Mouse (Mus musculus): ENCODE results near the gene Usp34.
"Not testable (repeated sequence)": the region's sequence is repeated elsewhere in the genome, so short reads cannot be mapped to it uniquely, and the experiment has no call there.

Gene Usp34

DNA sequence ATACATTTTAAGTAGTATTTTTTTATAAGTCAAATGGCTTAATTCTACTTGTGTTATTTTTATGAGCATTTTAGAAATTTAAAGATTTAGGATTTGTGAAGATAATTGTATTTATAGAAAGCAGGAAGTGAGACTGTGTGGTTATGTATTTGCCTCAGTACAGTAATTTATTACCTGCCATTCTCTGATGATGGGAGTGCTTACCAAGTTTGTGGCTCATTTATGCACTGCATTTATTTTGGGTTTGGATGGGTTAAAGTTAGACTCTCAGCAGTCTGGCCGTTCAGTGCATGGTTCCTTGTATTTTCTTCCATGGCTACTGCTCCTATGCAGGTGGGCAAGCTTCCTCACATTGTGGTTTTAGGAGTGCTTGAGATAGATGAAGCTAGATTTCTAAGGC lies 28.5 kb downstream of the Usp34 start:
- in situ Hi-C loops (cut with MboI; ENCODE audit: low sequenced_read_pairs) = no loop called here

DNA sequence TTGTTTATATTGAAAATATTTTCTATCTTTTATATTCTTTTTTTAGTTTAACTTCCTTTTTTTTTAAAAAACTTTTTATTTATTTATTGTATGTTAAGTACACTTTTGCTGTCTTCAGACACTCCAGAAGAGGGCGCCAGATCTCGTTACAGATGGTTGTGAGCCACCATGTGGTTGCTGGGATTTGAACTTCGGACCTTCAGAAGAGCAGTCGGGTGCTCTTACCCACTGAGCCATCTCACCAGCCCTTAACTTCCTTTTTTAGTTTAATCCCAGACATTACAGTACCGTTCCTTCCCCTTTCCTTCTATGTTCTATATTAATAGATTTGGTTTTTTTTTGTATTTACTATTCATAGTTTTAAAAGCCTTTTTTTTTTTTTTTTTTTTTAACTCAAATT lies 50.5 kb downstream of the Usp34 start:
- in situ Hi-C loops (cut with MboI; ENCODE audit: low sequenced_read_pairs) = not testable (repeated sequence)

DNA sequence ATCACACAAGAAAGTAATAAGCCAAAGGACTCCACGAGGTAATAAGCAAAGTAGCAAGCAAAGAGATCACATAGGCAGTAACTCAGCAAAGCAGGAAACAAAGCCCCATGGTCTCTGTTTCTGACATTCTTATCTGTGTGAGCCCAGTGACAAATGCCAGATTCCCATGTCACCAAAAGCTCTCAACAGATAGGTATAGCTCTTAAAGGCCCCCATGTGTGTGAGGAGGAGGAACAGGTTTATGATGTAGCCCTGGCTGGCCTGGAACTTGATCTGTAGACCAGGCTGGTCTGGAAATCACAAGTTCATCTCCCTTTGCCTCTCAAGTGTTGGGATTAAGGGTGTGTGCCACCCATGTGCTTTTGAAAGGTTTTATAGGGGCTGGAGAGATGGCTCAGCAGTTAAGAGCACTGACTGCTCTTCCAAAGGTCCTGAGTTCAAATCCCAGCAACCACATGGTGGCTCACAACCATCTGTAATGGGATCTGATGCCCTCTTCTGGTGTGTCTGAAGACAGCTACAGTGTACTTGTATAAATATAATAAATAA lies 53.1 kb downstream of the Usp34 start:
- in situ Hi-C loops (cut with MboI; ENCODE audit: low sequenced_read_pairs) = not testable (repeated sequence)

DNA sequence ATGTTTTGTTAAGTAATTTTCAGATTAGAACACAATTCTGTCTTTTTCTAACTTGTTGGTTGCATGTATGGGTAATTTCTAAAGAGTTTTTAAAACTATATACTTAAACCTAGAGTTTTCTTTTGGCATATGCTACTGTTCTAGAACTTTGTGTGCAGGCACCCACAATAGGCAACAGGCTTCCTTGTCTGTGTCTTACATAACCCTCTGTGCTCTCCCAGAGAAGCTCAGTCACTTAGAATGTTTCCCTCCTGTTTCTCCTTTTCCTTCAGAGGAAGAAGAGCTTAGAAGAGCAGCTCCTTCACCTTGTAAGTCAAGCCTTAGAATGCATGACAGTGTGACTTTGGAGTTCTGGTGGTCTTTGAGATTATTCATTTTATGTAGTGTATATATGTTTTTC lies 55.6 kb downstream of the Usp34 start:
- in situ Hi-C loops (cut with MboI; ENCODE audit: low sequenced_read_pairs) = no loop called here

DNA sequence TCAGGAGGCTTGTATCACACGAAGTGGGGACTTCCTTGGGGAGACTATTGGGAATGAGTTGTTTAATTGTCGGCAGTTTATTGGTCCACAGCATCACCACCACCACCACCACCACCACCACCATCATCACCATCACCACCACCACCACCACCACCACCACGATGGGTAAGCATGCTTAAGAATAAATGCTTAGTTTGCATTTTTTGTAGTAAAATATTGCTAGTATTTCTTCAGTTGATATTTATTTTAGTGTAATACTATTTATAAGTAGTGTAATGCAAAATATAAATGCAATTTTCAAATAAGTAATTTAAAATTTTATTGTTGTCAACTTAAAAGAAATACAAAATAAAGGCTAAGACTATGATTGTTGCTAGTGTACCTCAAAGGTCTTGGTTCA lies 57.7 kb downstream of the Usp34 start:
- in situ Hi-C loops (cut with MboI; ENCODE audit: low sequenced_read_pairs) = no loop called here

DNA sequence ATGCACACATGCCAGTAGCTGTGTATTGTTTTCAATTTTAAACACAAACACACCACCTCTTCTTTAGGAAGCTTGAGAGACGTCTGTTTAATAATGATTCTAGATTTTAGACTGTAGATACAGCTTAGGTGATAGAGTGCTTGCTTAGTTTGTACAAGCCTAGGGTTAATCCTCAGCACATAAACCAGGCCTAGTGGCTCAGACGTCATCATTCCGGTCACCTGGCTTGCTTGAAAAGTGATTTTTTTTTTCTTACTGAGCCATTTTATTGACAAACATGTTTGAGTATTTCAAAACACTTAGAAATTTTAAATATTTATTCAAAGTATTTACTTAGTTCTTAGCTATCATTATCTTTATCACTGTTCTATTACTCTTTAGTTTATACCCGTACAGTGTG lies 65.3 kb downstream of the Usp34 start:
- in situ Hi-C loops (cut with MboI; ENCODE audit: low sequenced_read_pairs) = no loop called here

DNA sequence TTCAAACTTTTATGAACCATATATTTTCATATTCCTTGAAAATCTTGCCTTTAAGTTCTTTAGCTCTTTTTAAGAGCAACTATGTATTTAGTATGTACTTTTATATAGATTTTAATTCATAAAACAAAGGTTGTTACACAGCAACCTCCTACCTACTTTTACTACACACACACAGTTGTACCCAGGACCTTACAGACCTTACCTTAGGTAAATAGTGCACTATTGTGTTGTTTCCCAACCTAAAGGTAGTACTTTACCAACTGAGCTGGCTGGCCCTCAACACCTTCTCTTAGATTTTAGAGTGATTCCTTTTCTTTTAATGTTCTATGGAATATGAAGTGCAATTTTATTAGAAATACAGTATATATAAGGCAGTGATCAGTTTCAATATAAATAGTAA lies 65.8 kb downstream of the Usp34 start:
- in situ Hi-C loops (cut with MboI; ENCODE audit: low sequenced_read_pairs) = no loop called here

DNA sequence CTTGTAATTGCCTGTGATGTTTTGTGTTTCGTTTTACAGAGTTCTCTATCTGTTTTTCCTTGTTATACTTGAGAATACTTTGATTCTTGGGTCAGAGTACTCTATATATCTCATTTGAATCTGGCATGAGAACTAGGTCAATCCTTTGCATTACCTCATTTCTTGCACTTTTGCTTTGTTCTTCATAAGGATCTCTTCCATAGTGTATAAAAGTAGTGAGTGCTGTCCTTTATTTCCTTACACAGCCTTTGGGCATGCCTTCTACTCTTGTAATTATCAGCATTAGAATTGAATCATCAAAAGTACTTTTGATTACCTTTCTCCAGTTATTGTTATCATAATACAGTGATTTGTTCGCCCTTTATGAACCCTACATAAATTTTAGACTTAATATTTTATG lies 73.4 kb downstream of the Usp34 start:
- in situ Hi-C loops (cut with MboI; ENCODE audit: low sequenced_read_pairs) = no loop called here

DNA sequence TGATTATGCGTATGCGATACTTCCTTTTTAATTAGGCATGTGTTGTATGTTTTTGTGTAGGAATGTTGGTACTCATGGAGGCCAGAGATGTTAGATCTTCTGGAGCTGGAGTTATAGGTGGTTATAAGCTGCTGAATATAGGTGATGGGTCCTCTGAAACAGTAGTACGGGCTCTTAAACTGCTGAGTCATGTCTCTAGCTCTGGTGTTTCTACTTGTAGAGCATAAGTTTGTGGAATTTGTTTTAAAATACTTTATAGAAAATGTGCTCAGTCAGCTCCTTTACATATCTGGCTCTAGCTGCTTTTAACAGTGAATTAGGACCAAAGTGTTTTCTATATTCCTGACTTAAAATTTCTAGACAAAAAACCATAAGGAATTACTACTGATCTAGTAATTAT lies 73.9 kb downstream of the Usp34 start:
- in situ Hi-C loops (cut with MboI; ENCODE audit: low sequenced_read_pairs) = no loop called here

DNA sequence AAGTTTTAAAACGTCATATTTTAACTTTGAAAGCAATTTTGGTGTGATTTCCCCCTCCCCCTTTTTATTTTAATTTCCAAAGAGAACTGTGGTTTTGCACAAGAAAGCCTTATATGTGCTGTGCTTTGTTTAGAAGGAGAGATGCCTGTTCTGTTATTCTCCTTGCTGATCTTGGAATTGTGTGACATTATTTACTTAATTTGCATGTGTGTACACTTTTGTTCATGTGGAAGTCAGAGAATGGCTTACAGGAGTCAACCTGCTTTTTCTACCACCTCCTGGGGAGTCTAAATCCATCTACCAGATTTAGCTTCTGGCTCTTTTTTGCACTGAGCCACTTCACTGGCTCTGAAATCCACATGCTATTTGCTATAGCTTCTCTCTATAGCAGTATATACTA lies 76.1 kb downstream of the Usp34 start:
- in situ Hi-C loops (cut with MboI; ENCODE audit: low sequenced_read_pairs) = no loop called here

DNA sequence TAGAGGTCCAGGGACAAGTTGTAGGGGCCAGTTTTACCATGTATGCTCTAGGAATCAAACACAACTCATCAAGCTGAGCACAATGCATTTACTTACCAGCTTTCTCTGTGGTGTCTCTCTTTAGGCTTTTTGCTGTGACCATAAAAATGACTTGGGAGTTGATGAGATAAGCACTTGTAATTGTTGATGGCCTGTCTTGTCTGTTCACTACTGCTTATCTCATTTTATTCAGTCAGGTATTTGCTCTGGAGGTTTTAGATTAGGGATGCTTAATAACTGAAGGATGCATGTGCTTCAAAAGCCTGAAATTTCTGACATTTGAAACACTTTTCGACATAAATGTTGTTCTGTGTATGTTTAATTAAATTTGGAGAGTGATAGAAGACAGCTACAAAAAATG lies 83.0 kb downstream of the Usp34 start:
- in situ Hi-C loops (cut with MboI; ENCODE audit: low sequenced_read_pairs) = no loop called here

DNA sequence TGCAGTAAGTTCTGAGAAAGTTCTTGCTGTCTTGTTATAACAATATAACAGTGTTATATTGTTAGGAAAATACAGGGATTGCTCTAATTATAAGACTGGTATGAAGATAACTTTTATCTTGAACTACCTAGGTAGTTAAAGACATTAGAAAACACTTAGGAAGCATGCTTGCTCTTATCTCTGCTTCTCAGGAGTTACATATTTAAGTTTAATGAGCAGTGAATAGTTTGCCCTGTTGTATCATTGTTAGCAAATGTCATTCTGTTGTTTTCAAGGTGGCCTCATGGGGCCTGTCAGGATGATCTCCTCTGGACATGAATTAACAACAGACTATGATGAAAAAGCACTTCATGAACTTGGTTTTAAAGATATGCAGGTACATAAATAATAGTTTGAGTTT lies 85.9 kb downstream of the Usp34 start:
- in situ Hi-C loops (cut with MboI; ENCODE audit: low sequenced_read_pairs) = no loop called here

DNA sequence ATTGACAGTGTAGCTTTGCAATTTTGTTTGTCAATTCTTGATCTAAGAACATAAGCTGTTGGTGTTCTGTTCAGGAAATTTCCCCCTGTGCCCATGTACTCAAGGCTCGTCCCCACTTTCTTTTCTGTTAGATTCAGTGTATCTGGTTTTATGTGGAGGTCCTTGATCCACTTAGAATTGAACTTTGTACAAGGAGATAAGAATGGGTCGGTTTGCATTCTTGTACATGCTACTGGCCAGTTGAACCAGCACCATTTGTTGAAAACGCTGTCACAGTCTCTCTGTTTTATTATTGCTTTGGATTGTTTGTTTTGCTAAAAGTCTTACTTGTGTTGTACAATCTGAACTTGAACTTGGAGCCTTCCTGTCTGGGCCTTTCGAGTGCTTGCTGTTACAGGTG lies 89.9 kb downstream of the Usp34 start:
- in situ Hi-C loops (cut with MboI; ENCODE audit: low sequenced_read_pairs) = no loop called here

DNA sequence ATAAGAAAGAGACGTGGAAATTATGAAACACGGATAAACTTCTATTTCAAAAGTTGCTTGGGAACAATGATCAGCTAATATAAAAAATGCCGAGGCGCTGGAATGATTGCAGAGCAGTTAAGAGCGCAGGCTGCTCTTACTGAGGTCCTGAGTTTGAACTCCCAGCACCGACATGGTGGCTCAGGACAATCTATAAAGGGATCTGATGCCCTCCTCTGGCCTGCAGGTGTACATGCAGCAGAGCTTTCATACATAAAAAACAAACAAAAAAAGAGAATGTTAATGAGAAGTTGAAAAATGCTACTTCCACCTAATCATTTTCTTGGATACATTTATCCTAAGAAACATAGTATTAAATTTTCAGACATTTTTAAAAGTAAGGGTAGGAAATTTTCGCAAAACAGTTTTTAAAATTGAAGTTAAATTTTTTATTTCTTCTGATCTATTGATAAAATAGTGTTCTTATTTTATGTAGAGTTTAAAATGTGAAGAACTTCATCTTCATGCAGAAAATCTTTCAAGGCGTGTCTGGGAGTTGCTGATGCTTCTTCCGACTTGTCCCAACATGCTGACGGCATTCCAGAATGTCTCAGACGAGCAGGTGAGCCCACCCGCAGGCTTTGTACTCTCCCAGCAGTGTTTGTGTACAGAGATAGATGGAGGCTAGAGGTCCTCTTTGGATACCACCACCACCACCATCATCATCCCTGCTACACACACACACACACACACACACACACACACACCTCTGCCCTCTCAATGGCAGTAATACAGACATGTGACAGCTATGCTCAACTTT lies 94.5 kb downstream of the Usp34 start:
- in situ Hi-C loops (cut with MboI; ENCODE audit: low sequenced_read_pairs) = no loop called here

DNA sequence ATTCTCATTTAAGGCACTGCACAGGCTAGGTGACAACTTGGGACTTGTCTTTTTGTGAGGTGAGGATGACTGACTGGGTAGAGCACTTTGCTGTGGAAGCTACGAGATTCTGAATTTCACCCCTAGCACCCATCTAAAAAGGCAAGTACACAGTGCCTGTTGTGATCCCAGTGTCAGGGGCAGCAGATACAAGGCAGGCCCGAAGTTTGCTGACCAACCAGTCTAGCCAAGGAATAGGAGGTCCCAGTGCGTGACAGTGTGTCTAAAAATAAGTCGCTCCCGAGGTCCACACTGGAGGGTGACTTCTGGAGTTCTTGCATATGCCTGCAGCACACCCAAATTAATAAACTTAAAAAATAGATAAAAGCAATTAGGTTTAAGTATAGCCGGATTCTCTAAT lies 121.6 kb downstream of the Usp34 start:
- in situ Hi-C loops (cut with MboI; ENCODE audit: low sequenced_read_pairs) = no loop called here

DNA sequence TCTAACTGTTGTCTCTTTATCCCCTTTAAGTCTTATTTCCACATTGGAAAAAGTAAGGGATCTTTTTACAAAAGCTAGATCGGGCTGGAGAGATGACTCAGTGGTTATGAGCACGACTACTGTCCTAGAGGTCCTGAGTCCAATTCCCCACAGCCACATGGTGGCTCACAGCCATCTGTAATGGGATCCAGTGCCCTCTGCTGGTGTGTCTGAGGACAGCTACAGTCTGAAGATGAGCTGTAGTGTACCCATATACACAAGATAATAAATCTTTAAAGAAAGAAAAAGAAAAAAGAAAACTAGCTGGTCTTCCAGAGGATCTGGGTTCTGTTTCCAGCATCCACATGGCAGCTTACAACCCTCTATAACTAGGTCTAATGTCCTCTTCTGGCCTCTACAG lies 123.3 kb downstream of the Usp34 start:
- in situ Hi-C loops (cut with MboI; ENCODE audit: low sequenced_read_pairs) = no loop called here

DNA sequence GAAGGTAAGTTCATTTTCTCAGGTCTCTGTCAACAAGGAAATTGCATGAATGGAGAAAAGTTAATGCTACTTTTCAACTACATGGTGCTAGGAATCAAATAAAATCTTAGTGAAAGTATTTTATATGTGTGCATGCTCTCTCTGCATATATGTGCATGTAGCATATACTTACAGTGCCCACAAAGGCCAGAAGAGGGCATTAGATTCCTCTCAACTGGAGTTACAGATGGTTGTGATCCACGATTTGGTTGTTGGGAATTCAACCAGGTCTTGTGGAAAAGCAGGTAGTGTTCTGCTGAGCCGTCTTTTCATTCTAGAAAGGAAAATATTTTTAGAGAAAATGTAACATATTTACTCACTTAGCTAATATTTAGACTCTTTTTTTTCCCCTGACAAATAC lies 129.4 kb downstream of the Usp34 start:
- in situ Hi-C loops (cut with MboI; ENCODE audit: low sequenced_read_pairs) = no loop called here

DNA sequence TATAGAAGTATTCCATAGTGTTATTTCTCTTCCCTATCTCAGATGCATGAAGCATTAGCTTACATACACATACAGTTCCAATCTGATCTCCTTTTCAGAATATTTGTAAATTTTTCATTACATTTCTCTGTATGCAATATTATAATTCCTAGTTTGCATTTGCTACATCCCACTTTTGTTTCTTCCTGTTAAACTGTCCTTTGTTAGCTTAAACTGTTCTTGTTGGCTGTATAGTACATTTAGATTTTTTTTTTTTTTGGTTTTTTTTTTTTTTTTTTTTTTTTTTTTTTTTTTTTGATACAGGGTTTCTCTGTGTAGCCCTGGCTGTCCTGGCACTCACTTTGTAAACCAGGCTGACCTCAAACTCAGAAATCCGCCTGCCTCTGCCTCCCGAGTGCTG lies 159.2 kb downstream of the Usp34 start:
- in situ Hi-C loops (cut with MboI; ENCODE audit: low sequenced_read_pairs) = not testable (repeated sequence)

DNA sequence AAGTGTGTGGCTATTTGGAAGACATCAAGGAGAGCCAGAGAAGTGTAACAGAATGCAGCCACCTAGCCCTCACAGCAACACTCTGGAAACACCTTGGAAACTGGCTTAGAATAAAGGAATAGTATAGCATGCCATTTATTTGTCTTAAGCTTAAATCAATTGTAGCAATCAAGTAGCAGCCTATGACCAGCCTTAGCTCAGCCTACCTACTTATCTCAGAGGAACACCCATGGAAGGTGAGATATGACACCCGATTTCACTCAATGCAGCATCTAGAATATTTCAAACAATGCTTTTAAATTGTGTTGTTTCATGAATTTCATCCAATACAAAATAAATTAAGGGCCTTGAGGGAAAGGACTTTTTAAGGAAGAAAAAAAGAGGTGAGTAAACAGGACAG lies 183.3 kb downstream of the Usp34 start:
- in situ Hi-C loops (cut with MboI; ENCODE audit: low sequenced_read_pairs) = no loop called here

DNA sequence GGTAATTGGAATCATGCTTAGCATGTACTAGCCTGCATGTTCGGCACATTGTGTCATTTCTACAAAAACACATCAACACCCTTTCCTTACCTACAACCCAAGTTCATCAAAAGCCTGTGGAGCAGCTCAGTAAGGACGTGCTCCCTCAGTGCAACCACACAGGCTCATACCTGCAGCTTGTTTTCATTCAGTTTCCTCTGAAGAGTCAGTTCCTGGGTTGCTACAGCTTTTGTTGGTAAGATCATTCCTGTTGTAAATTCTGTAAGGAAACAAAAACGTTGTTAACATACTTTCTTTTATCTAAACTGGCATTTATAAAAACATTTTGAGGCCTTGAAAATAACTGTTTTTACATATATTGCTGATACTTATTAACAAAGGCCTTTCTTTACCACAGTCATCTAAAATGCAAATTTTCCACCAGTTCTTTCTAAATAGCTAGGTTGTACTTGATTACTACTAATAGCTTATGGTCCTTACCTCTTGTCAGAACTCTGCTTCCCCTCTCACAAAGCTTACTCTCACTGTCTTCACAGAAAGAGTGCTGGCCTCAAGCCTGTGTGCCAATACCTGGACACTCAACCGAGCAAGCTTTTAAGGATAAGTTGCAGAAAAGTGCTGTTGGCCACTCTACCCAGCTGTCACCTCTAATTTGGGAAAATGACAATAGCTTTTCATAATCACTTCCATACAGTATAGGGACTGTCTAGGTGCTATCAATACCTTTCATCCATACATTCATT lies 185.5 kb downstream of the Usp34 start:
- in situ Hi-C loops (cut with MboI; ENCODE audit: low sequenced_read_pairs) = no loop called here

DNA sequence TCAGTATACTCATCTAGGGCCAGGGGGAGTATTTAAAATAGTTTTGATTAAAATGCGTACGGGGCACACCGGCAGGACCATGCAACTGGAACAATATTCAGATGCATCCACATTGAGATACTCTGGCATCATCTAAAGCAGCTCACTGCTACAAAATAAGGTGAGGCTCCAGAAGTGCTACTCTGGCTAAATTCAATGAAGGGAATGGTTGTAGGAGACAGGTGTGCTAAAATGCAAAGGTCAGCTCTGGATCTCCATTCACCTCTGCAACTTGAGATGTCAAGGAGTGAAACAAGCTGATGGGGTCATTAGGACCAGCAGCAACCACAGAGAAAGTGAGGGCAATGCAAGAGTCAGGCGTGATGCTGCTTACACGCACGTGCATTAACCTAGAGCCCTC lies 188.5 kb downstream of the Usp34 start:
- in situ Hi-C loops (cut with MboI; ENCODE audit: low sequenced_read_pairs) = no loop called here

DNA sequence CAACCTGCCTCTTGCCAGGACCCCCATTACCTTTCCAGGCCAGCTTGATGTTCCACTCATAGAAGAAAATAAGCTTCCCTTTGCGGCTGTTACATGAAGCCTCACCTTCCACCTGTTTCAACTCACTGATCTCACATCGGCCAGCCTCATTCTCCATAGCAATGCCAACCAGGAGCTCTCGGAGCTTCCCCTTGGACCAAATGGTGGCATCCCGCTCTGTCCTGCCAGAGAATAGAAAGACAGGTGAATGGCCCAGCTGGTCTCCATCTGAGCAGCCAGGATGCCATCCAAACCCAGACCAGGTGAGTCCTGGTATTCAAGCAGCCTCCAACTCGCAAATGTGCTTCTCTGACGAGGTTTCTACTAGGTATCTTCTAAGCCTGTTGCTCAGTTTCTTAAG lies 190.0 kb downstream of the Usp34 start:
- in situ Hi-C loops (cut with MboI; ENCODE audit: low sequenced_read_pairs) = no loop called here

Measured in CH12F3 (cell line).